ENCODE assay signal across 21 mouse cellular contexts in genomic region chr13:100612251-100612650, GRCm38 (mm10). TPM values are rescaled to one million over a fixed set of nuclear protein-coding genes. Genes with fewer than 3 reads are reported as not detected.
DNase-seq lines count a peak whose midpoint lies in the region; ATAC-seq lines count a peak whose summit lies in the region.
"Had no signal": no experiment of that assay in that cellular context is flagged by ENCODE, and none has a peak within 500 bp of the region (broad histone marks: within the 10 kb centered on the region; RNA-seq: fewer than 3 reads in every experiment).

No protein-coding gene starts in this region.

- WGBS in heart, embryonic 10.5 days: 90% methylated on average over 10 of the region's 10 CpGs
- WGBS in heart, embryonic 12.5 days: 92% methylated on average over 10 of the region's 10 CpGs

- DNase-seq in heart, embryonic 10.5 days (ENCODE audit: low spot score): peak; percentile 58
- no peak for DNase-seq in heart, adult 9 months (ENCODE audit: low spot score in 2 of 2)
- DNase-seq in brain, adult 2 months (ENCODE audit: low read depth, low spot score): peak; percentile 81
- peak; percentile 72 for DNase-seq in cerebellum, adult 9-10 months
- DNase-seq in cerebellum, postnatal 25 days: peak; percentile 58 to 71
- DNase-seq in right cerebral cortex, postnatal 14 days: no peak
- DNase-seq in ovary, postnatal 14 days (ENCODE audit: low spot score): no peak
- DNase-seq: adrenal gland, adult 8-10 months; adrenal gland, postnatal 36 days; gastrocnemius, postnatal 10 days; heart, adult 18-20 months; heart, postnatal 36 days; kidney, adult 2 months had no signal

- peaks cover 5% of the 10 kb centered on the region; the same call in 1 of the 2 replicates for H3K4me1 ChIP-seq in heart, embryonic 10.5 days
- no peaks in the 10 kb centered on the region for H3K4me1 ChIP-seq in heart, embryonic 12.5 days (replicated peaks)

- no peak overlapping the region for H3K4me3 ChIP-seq in heart, embryonic 10.5 days
- H3K4me3 ChIP-seq in heart, embryonic 12.5 days: no peak overlapping the region
- H3K4me3 ChIP-seq: embryonic facial prominence, embryonic 12.5 days; forebrain, embryonic 15.5 days; heart, embryonic 13.5 days; hindbrain, embryonic 15.5 days had no signal

- H3K4me2 ChIP-seq in heart, embryonic 12.5 days: no peak overlapping the region
- H3K4me2 ChIP-seq: embryonic facial prominence, embryonic 12.5 days; forebrain, embryonic 15.5 days; heart, embryonic 13.5 days; hindbrain, embryonic 15.5 days had no signal

- ATAC-seq in heart, embryonic 12.5 days (ENCODE audit: insufficient number of reproducible peaks, low FRiP score): no peak
- ATAC-seq: forebrain, embryonic 15.5 days; intestine, embryonic 16.5 days had no signal

- H3K27ac ChIP-seq in heart, embryonic 10.5 days: no peak overlapping the region
- H3K27ac ChIP-seq in heart, embryonic 12.5 days (ENCODE audit: poor library complexity, severe bottlenecking): no peak overlapping the region
- H3K27ac ChIP-seq: embryonic facial prominence, embryonic 12.5 days; forebrain, embryonic 15.5 days; heart, embryonic 13.5 days; hindbrain, embryonic 15.5 days had no signal

- H3K9ac ChIP-seq in heart, embryonic 12.5 days: no peak overlapping the region
- H3K9ac ChIP-seq: embryonic facial prominence, embryonic 12.5 days; forebrain, embryonic 15.5 days; heart, embryonic 13.5 days; hindbrain, embryonic 15.5 days had no signal

- H3K27me3 ChIP-seq in heart, embryonic 10.5 days (ENCODE audit: insufficient read depth, poor library complexity, severe bottlenecking): peaks cover 11% of the 10 kb centered on the region
- H3K27me3 ChIP-seq in heart, embryonic 12.5 days (replicated peaks): peaks cover under 1% of the 10 kb centered on the region; the same call in 1 of the 2 replicates
- H3K27me3 ChIP-seq: CH12.LX had no signal

- H3K9me3 ChIP-seq in heart, embryonic 10.5 days: 0 out of 2 replicates have a peak, but pooled peaks cover 2% of the 10 kb centered on the region
- H3K9me3 ChIP-seq in heart, embryonic 12.5 days (replicated peaks): peaks cover 6% of the 10 kb centered on the region
- H3K9me3 ChIP-seq: forebrain, embryonic 15.5 days; hindbrain, embryonic 15.5 days had no signal

- peaks cover 7% of the 10 kb centered on the region for H3K36me3 ChIP-seq in heart, embryonic 10.5 days
- H3K36me3 ChIP-seq in heart, embryonic 12.5 days: peaks cover 4% of the 10 kb centered on the region; the same call in 1 of the 2 replicates

RNA-seq across cellular contexts. Expression of gene Marveld2, which starts 4.5 kb away (rescaled TPM):
- 3.7 and 5.3 TPM in 2 replicates for polyA plus RNA-seq in heart, embryonic 10.5 days (2016; fragmentation: Nextera tagmentation; extraction: Ambion mirVana)
- 3.6 and 4.4 TPM in 2 replicates for polyA plus RNA-seq in heart, embryonic 12.5 days (2016; fragmentation: Nextera tagmentation; extraction: Ambion mirVana)

RNA-seq across cellular contexts. Expression of gene Ak6, which starts 38.5 kb away (rescaled TPM):
- polyA plus RNA-seq in heart, embryonic 10.5 days (2016; fragmentation: Nextera tagmentation; extraction: Ambion mirVana): 271 and 304 TPM in 2 replicates
- polyA plus RNA-seq in heart, embryonic 12.5 days (2016; fragmentation: Nextera tagmentation; extraction: Ambion mirVana): 216 and 219 TPM in 2 replicates

RNA-seq across cellular contexts. Expression of gene Rad17, which starts 38.6 kb away (rescaled TPM):
- 24.1 and 25.6 TPM in 2 replicates for polyA plus RNA-seq in heart, embryonic 10.5 days (2016; fragmentation: Nextera tagmentation; extraction: Ambion mirVana)
- polyA plus RNA-seq in heart, embryonic 12.5 days (2016; fragmentation: Nextera tagmentation; extraction: Ambion mirVana): 27.3 and 28.7 TPM in 2 replicates

RNA-seq across cellular contexts. Expression of gene Taf9, which starts 39.1 kb away (rescaled TPM):
- polyA plus RNA-seq in heart, embryonic 10.5 days (2016; fragmentation: Nextera tagmentation; extraction: Ambion mirVana): 12.4 and 12.8 TPM in 2 replicates
- 9.7 and 11.3 TPM in 2 replicates for polyA plus RNA-seq in heart, embryonic 12.5 days (2016; fragmentation: Nextera tagmentation; extraction: Ambion mirVana)

RNA-seq across cellular contexts. Expression of gene Ccdc125, which starts 57.3 kb away (rescaled TPM):
- polyA plus RNA-seq in heart, embryonic 10.5 days (2016; fragmentation: Nextera tagmentation; extraction: Ambion mirVana): 4.2 and 5.8 TPM in 2 replicates
- 4.6 and 4.8 TPM in 2 replicates for polyA plus RNA-seq in heart, embryonic 12.5 days (2016; fragmentation: Nextera tagmentation; extraction: Ambion mirVana)
- polyA plus RNA-seq: G1E had no signal

Comparison
In these comparisons a context has a peak if more than half of its experiments do, and no peak if none do; other contexts are left out.
1. DNase-seq: peak in heart, embryonic 10.5 days (single experiment), brain, adult 2 months (single experiment), cerebellum, adult 9-10 months (single experiment) and cerebellum, postnatal 25 days (2 of 2); none in heart, adult 9 months (0 of 2), right cerebral cortex, postnatal 14 days (single experiment) and ovary, postnatal 14 days (single experiment).